Mouse (Mus musculus) megakaryocyte, embryonic 14.5 days (primary cell): ENCODE measurements around the gene Cstad. TPM values are rescaled to one million over a fixed set of nuclear protein-coding genes. Genes with fewer than 3 reads are reported as not detected.

Source experiments
- H3K27me3 ChIP-seq: replicated peaks from 2 replicates; pipeline ENCODE3; 2012; ENCODE audit warnings: inconsistent platforms
- H3K36me3 ChIP-seq: replicated peaks from 2 replicates; pipeline ENCODE3; 2012; ENCODE audit warnings: low read length, inconsistent platforms, mixed read lengths
- H3K4me1 ChIP-seq: 2 replicates; pipeline ENCODE4 v1.6.1; 2012; ENCODE audit warnings: inconsistent platforms
- H3K4me3 ChIP-seq: replicated peaks from 2 replicates; pipeline ENCODE3; 2012; ENCODE audit warnings: moderate library complexity, mild to moderate bottlenecking, inconsistent platforms
- H3K9me3 ChIP-seq: 2 replicates; pipeline ENCODE4 v1.6.1; 2012; ENCODE audit warnings: inconsistent platforms
- FLI1 ChIP-seq: IDR thresholded peaks from 2 replicates; pipeline ENCODE4 v1.6.1; 2012; ENCODE audit warnings: low read length, inconsistent platforms, mixed read lengths
- GATA1 ChIP-seq: IDR thresholded peaks from 3 replicates; pipeline ENCODE4 v1.6.1; 2012; ENCODE audit warnings: mixed read lengths, low read length, inconsistent platforms, borderline replicate concordance
- polyA plus RNA-seq: library from polyadenylated mRNA; stranded (reverse); fragments of >175 nt; gene quantifications from 2 replicates; pipeline ENCODE4 v1.2.3, GENCODE M21; 2012; ENCODE audit warnings: low replicate concordance; ENCODE audit not compliant: insufficient read depth

Gene Cstad
- polyA plus RNA-seq, 1 experiment = not detected

- H3K9me3 ChIP-seq = 0 out of 2 replicates have a peak, but pooled peaks cover 5% of the 10 kb centered on the region
- peaks cover 4% of the 10 kb centered on the region for H3K4me1 ChIP-seq
- TF ChIP-seq FLI1 (no peak), GATA1 (no peak)
- H3K27me3 ChIP-seq = peaks cover 37% of the 10 kb centered on the region
- no peaks in the 10 kb centered on the region for H3K36me3 ChIP-seq
- no peak overlapping the region for H3K4me3 ChIP-seq
Measured at GRCm38 (mm10) chr2:30571647-30572046, 23.2 kb upstream of the Cstad start.

GRCm38 (mm10) chr2:30573522-30573921, 21.3 kb upstream of the Cstad start:
- no peaks in the 10 kb centered on the region for H3K36me3 ChIP-seq
- H3K9me3 ChIP-seq = 0 out of 2 replicates have a peak, but pooled peaks cover 5% of the 10 kb centered on the region
- peaks cover 23% of the 10 kb centered on the region for H3K27me3 ChIP-seq
- peaks cover 4% of the 10 kb centered on the region for H3K4me1 ChIP-seq
- no peak overlapping the region for H3K4me3 ChIP-seq
- TF ChIP-seq FLI1 (no peak), GATA1 (no peak)

- Histone ChIP-seq H3K9me3 (no peaks in the 10 kb centered on the region), H3K4me1 (peaks cover 9% of the 10 kb centered on the region), H3K4me3 (no peak overlapping the region), H3K27me3 (peaks cover 16% of the 10 kb centered on the region), H3K36me3 (no peaks in the 10 kb centered on the region)
- TF ChIP-seq FLI1 (no peak), GATA1 (no peak)
Measured at GRCm38 (mm10) chr2:30577010-30577409, 17.8 kb upstream of the Cstad start.

GRCm38 (mm10) chr2:30578006-30578405, 16.8 kb upstream of the Cstad start:
- Histone ChIP-seq H3K36me3 (no peaks in the 10 kb centered on the region), H3K4me1 (peaks cover 9% of the 10 kb centered on the region), H3K9me3 (no peaks in the 10 kb centered on the region), H3K27me3 (peaks cover 21% of the 10 kb centered on the region), H3K4me3 (no peak overlapping the region)
- TF ChIP-seq FLI1 (no peak), GATA1 (no peak)

- no peak for TF ChIP-seq GATA1
- TF ChIP-seq FLI1 = no peak
- H3K4me1 ChIP-seq = peaks cover 57% of the 10 kb centered on the region
- H3K4me3 ChIP-seq = peak overlapping the region; percentile 70
- H3K9me3 ChIP-seq = no peaks in the 10 kb centered on the region
- H3K27me3 ChIP-seq = peaks cover 21% of the 10 kb centered on the region
- H3K36me3 ChIP-seq = no peaks in the 10 kb centered on the region
Measured at GRCm38 (mm10) chr2:30587161-30587560, 7.7 kb upstream of the Cstad start.

GRCm38 (mm10) chr2:30587671-30588070, 7.2 kb upstream of the Cstad start:
- H3K9me3 ChIP-seq = no peaks in the 10 kb centered on the region
- TF ChIP-seq FLI1 (no peak), GATA1 (no peak)
- peaks cover 19% of the 10 kb centered on the region for H3K27me3 ChIP-seq
- no peak overlapping the region for H3K4me3 ChIP-seq
- H3K4me1 ChIP-seq = peaks cover 62% of the 10 kb centered on the region
- H3K36me3 ChIP-seq = no peaks in the 10 kb centered on the region

- peaks cover 14% of the 10 kb centered on the region for H3K27me3 ChIP-seq
- no peak overlapping the region for H3K4me3 ChIP-seq
- H3K4me1 ChIP-seq = peaks cover 74% of the 10 kb centered on the region
- no peak for TF ChIP-seq GATA1
- no peak for TF ChIP-seq FLI1
- H3K9me3 ChIP-seq = no peaks in the 10 kb centered on the region
- no peaks in the 10 kb centered on the region for H3K36me3 ChIP-seq
Measured at GRCm38 (mm10) chr2:30588985-30589511, 5.8 kb upstream of the Cstad start.

- Histone ChIP-seq H3K27me3 (peaks cover 17% of the 10 kb centered on the region), H3K9me3 (no peaks in the 10 kb centered on the region), H3K4me1 (peaks cover 80% of the 10 kb centered on the region), H3K4me3 (no peak overlapping the region), H3K36me3 (no peaks in the 10 kb centered on the region)
- TF ChIP-seq GATA1 = no peak
- no peak for TF ChIP-seq FLI1
Measured at GRCm38 (mm10) chr2:30589781-30590180, 5.1 kb upstream of the Cstad start.

GRCm38 (mm10) chr2:30590909-30591308, 3.9 kb upstream of the Cstad start:
- TF ChIP-seq GATA1 (no peak), FLI1 (no peak)
- no peaks in the 10 kb centered on the region for H3K36me3 ChIP-seq
- H3K9me3 ChIP-seq = no peaks in the 10 kb centered on the region
- H3K4me1 ChIP-seq = peaks cover 91% of the 10 kb centered on the region
- peaks cover 15% of the 10 kb centered on the region for H3K27me3 ChIP-seq
- H3K4me3 ChIP-seq = peak overlapping the region; percentile 84

GRCm38 (mm10) chr2:30592391-30592790, 2.4 kb upstream of the Cstad start:
- no peak overlapping the region for H3K4me3 ChIP-seq
- peaks cover 88% of the 10 kb centered on the region for H3K4me1 ChIP-seq
- no peaks in the 10 kb centered on the region for H3K36me3 ChIP-seq
- H3K27me3 ChIP-seq = peaks cover 23% of the 10 kb centered on the region
- no peaks in the 10 kb centered on the region for H3K9me3 ChIP-seq
- TF ChIP-seq FLI1 (no peak), GATA1 (no peak)

- no peaks in the 10 kb centered on the region for H3K9me3 ChIP-seq
Measured at GRCm38 (mm10) chr2:30592951-30593350, 1.9 kb upstream of the Cstad start.

More at GRCm38 (mm10) chr2:30592951-30593350, 1.9 kb upstream of the Cstad start:
- TF ChIP-seq FLI1 = no peak
- no peak for TF ChIP-seq GATA1
- peaks cover 88% of the 10 kb centered on the region for H3K4me1 ChIP-seq
- H3K27me3 ChIP-seq = peaks cover 25% of the 10 kb centered on the region
- H3K4me3 ChIP-seq = no peak overlapping the region
- no peaks in the 10 kb centered on the region for H3K36me3 ChIP-seq
